Mouse (Mus musculus) CH12.LX (cell line): ENCODE results near the gene Pou5f1. TPM values are rescaled to one million over a fixed set of nuclear protein-coding genes. Genes with fewer than 3 reads are reported as not detected.

Source experiments
- DNase-seq: peaks from one replicate; pipeline ENCODE4 v3.0.0-alpha.2; 2013; ENCODE audit errors: extremely low read depth
- H3K27ac ChIP-seq: 2 replicates; pipeline ENCODE4 v1.5.1; 2012; ENCODE audit warnings: low read depth, mild to moderate bottlenecking, control low read depth, moderate library complexity; ENCODE audit not compliant: insufficient read depth
- H3K27me3 ChIP-seq: replicated peaks from 2 replicates; pipeline ENCODE3; 2012; ENCODE audit warnings: inconsistent platforms
- H3K36me3 ChIP-seq, 2 experiments: replicated peaks in 1 of 2; 2 replicates each; pipeline versions ENCODE3 to v1.6.1; 2012; ENCODE audit warnings: inconsistent platforms in 1 of 2, low read length in 1 of 2, mild to moderate bottlenecking in 1 of 2, mixed read lengths in 1 of 2, moderate library complexity in 1 of 2; ENCODE audit not compliant: control insufficient read depth in 1 of 2, insufficient read depth in 1 of 2
- H3K4me1 ChIP-seq, 2 experiments: 2 replicates each; pipeline ENCODE4 v1.6.1; 2012; ENCODE audit warnings: inconsistent platforms in 1 of 2, moderate library complexity in 1 of 2; ENCODE audit not compliant: insufficient read depth in 2 of 2, control insufficient read depth in 1 of 2
- H3K4me2 ChIP-seq: 2 replicates; pipeline ENCODE4 v1.6.1; 2012; ENCODE audit warnings: low read depth, mild to moderate bottlenecking, control low read depth; ENCODE audit not compliant: poor library complexity, insufficient read depth, severe bottlenecking
- H3K4me3 ChIP-seq, 3 experiments: fragments of 150-350 bp in 1 of 3; sonication (generic) in 1 of 3; replicated peaks in 1 of 3; 2 replicates each; pipeline versions ENCODE3 to v1.5.1; 2011 to 2012; ENCODE audit warnings: low read depth in 2 of 3, low read length in 2 of 3, mild to moderate bottlenecking in 2 of 3, moderate library complexity in 2 of 3, control low read depth in 1 of 3, improper control_type of control experiment in 1 of 3, inconsistent platforms in 1 of 3, mixed read lengths in 1 of 3; ENCODE audit not compliant: poor library complexity in 1 of 3
- H3K79me2 ChIP-seq: replicated peaks from 2 replicates; pipeline ENCODE4 v1.6.1; 2012; ENCODE audit warnings: mild to moderate bottlenecking, moderate library complexity; ENCODE audit not compliant: control insufficient read depth, poor library complexity, insufficient read depth, severe bottlenecking; ENCODE audit errors: extremely low read depth
- H3K9ac ChIP-seq: 2 replicates; pipeline ENCODE4 v1.6.1; 2012; ENCODE audit warnings: low read depth, mild to moderate bottlenecking, control low read depth, moderate library complexity; ENCODE audit not compliant: insufficient read depth
- H3K9me3 ChIP-seq: replicated peaks from 2 replicates; pipeline ENCODE3; 2012; ENCODE audit warnings: low read length, inconsistent platforms, mixed read lengths
- CHD1 ChIP-seq: IDR thresholded peaks from 2 replicates; pipeline ENCODE4 v1.6.1; 2012; ENCODE audit warnings: low read depth, low read length, improper control_type of control experiment, inconsistent platforms
- CHD2 ChIP-seq: IDR thresholded peaks from 2 replicates; pipeline ENCODE4 v1.6.1; 2011; ENCODE audit warnings: low read length, improper control_type of control experiment
- CTCF ChIP-seq, 2 experiments: IDR thresholded peaks in 1 of 2; conservative IDR thresholded peaks in 1 of 2; 2 replicates each; pipeline ENCODE4 v1.5.1; 2011 to 2012; ENCODE audit warnings: low read depth in 2 of 2, low read length in 2 of 2, improper control_type of control experiment in 1 of 2, inconsistent platforms in 1 of 2, mild to moderate bottlenecking in 1 of 2, moderate library complexity in 1 of 2
- E2F4 ChIP-seq: IDR thresholded peaks from 2 replicates; pipeline ENCODE4 v1.6.1; 2011; ENCODE audit warnings: low read depth, low read length, improper control_type of control experiment; ENCODE audit not compliant: insufficient replicate concordance
- ELF1 ChIP-seq: IDR thresholded peaks from 2 replicates; pipeline ENCODE4 v1.6.1; 2014; ENCODE audit warnings: low read depth, mild to moderate bottlenecking, inconsistent platforms, low read length, improper control_type of control experiment
- EP300 ChIP-seq: IDR thresholded peaks from 2 replicates; pipeline ENCODE4 v1.6.1; 2011; ENCODE audit warnings: low read length, improper control_type of control experiment
- ETS1 ChIP-seq: conservative IDR thresholded peaks from 2 replicates; pipeline ENCODE4 v1.6.1; 2012; ENCODE audit warnings: low read depth, mild to moderate bottlenecking, inconsistent platforms, low read length, improper control_type of control experiment, moderate library complexity
- GABPA ChIP-seq: IDR thresholded peaks from 2 replicates; pipeline ENCODE4 v1.6.1; 2012; ENCODE audit warnings: low read depth, low read length, improper control_type of control experiment, inconsistent platforms; ENCODE audit not compliant: insufficient replicate concordance
- HCFC1 ChIP-seq: IDR thresholded peaks from 2 replicates; pipeline ENCODE4 v1.6.1; 2012; ENCODE audit warnings: low read depth, mild to moderate bottlenecking, inconsistent platforms, low read length, improper control_type of control experiment
- KAT2A ChIP-seq: IDR thresholded peaks from 2 replicates; pipeline ENCODE4 v1.6.1; 2012; ENCODE audit warnings: low read length, improper control_type of control experiment, inconsistent platforms; ENCODE audit not compliant: insufficient replicate concordance
- MAFK ChIP-seq: IDR thresholded peaks from 2 replicates; pipeline ENCODE4 v1.6.1; 2011; ENCODE audit warnings: low read length, improper control_type of control experiment; ENCODE audit not compliant: insufficient replicate concordance
- MAX ChIP-seq: IDR thresholded peaks from 2 replicates; pipeline ENCODE4 v1.6.1; 2011; ENCODE audit warnings: low read length, improper control_type of control experiment
- MEF2A ChIP-seq: IDR thresholded peaks from 2 replicates; pipeline ENCODE4 v1.6.1; 2014; ENCODE audit warnings: low read depth, mild to moderate bottlenecking, inconsistent platforms, low read length, improper control_type of control experiment, borderline replicate concordance
- MXI1 ChIP-seq: IDR thresholded peaks from 2 replicates; pipeline ENCODE4 v1.6.1; 2011; ENCODE audit warnings: mild to moderate bottlenecking, low read depth, low read length, improper control_type of control experiment
- NELFE ChIP-seq: IDR thresholded peaks from 2 replicates; pipeline ENCODE4 v1.6.1; 2011; ENCODE audit warnings: low read depth, low read length, improper control_type of control experiment
- NRF1 ChIP-seq: IDR thresholded peaks from 2 replicates; pipeline ENCODE4 v1.6.1; 2014; ENCODE audit warnings: low read depth, mild to moderate bottlenecking, inconsistent platforms, low read length, improper control_type of control experiment, moderate library complexity
- POLR2A ChIP-seq: IDR thresholded peaks from 2 replicates; pipeline ENCODE4 v1.6.1; 2011; ENCODE audit warnings: low read depth, mild to moderate bottlenecking, improper control_type of control experiment, low read length
- POLR2AphosphoS2 ChIP-seq: IDR thresholded peaks from 2 replicates; pipeline ENCODE4 v1.6.1; 2011; ENCODE audit warnings: low read depth, low read length, improper control_type of control experiment
- RAD21 ChIP-seq: IDR thresholded peaks from 2 replicates; pipeline ENCODE4 v1.6.1; 2011; ENCODE audit warnings: low read depth, mild to moderate bottlenecking, low read length, improper control_type of control experiment, moderate library complexity
- RCOR1 ChIP-seq: conservative IDR thresholded peaks from 2 replicates; pipeline ENCODE4 v1.6.1; 2012; ENCODE audit warnings: low read depth, mild to moderate bottlenecking, inconsistent platforms, low read length, improper control_type of control experiment
- SIN3A ChIP-seq: IDR thresholded peaks from 2 replicates; pipeline ENCODE4 v1.6.1; 2012; ENCODE audit warnings: low read length, improper control_type of control experiment, inconsistent platforms
- SMC3 ChIP-seq: IDR thresholded peaks from 2 replicates; pipeline ENCODE4 v1.6.1; 2011; ENCODE audit warnings: low read depth, low read length, improper control_type of control experiment
- TBP ChIP-seq: conservative IDR thresholded peaks from 2 replicates; pipeline ENCODE4 v1.6.1; 2011; ENCODE audit warnings: low read depth, low read length, improper control_type of control experiment
- UBTF ChIP-seq: IDR thresholded peaks from 2 replicates; pipeline ENCODE4 v1.6.1; 2012; ENCODE audit warnings: low read depth, mild to moderate bottlenecking, inconsistent platforms, low read length, improper control_type of control experiment, moderate library complexity
- USF1 ChIP-seq: IDR thresholded peaks from 2 replicates; pipeline ENCODE4 v1.6.1; 2014; ENCODE audit warnings: low read depth, mild to moderate bottlenecking, inconsistent platforms, low read length, improper control_type of control experiment
- ZC3H11A ChIP-seq: IDR thresholded peaks from 2 replicates; pipeline ENCODE4 v1.6.1; 2012; ENCODE audit warnings: low read depth, mild to moderate bottlenecking, inconsistent platforms, low read length, improper control_type of control experiment
- ZMIZ1 ChIP-seq: IDR thresholded peaks from 2 replicates; pipeline ENCODE4 v1.6.1; 2012; ENCODE audit warnings: low read depth, mild to moderate bottlenecking, inconsistent platforms, low read length, improper control_type of control experiment
- ZNF384 ChIP-seq: IDR thresholded peaks from 2 replicates; pipeline ENCODE4 v1.6.1; 2012; ENCODE audit warnings: low read depth, low read length, improper control_type of control experiment, inconsistent platforms
- dilution Hi-C: fragments of 300-500 bp; cut with MboI; formaldehyde crosslinking; loops from 2 replicates; pipeline ENCODE4 v1.14.3; 2020; ENCODE audit warnings: low sequenced_read_pairs; ENCODE audit not compliant: extremely low pct_unique_long_range_greater_than_20kb, extremely low pct_ligation_motif_present
- in situ Hi-C: fragments of 300-500 bp; cut with MboI; formaldehyde crosslinking; loops from 3 replicates; pipeline ENCODE4 v1.14.3; 2019; ENCODE audit warnings: low sequenced_read_pairs, low pct_ligation_motif_present, low pct_unique_long_range_greater_than_20kb, mixed read lengths
- polyA plus RNA-seq: library from polyadenylated mRNA; unstranded; fragments of >175 nt; gene quantifications from 2 replicates; pipeline ENCODE4 v1.2.1, GENCODE M21; 2012; ENCODE audit warnings: low read depth; ENCODE audit not compliant: insufficient read length
- total RNA-seq, 2 experiments: library from RNA; depleted of rRNA; stranded (reverse); fragments of 300-350 nt in 1 of 2; fragments of >200 nt in 1 of 2; gene quantifications; 2 replicates each; pipeline ENCODE4 v1.2.3; 2012 to 2014

Gene Pou5f1
- total and polyA plus RNA-seq, 3 experiments, result 0.13 TPM; not detected in 2

- Histone ChIP-seq H3K79me2 (peaks cover 5% of the 10 kb centered on the region; the same call in 1 of the 2 replicates), H3K4me1 (peaks cover 7 to 41% of the 10 kb centered on the region in 2 experiments; a peak in 3 of 4 replicates), H3K36me3 (peaks cover 11 to 46% of the 10 kb centered on the region in 2 experiments), H3K4me3 (peak overlapping the region; percentile 68 to 72 (median 71)), H3K9me3 (no peaks in the 10 kb centered on the region), H3K27me3 (no peaks in the 10 kb centered on the region), H3K27ac (no peak overlapping the region), H3K9ac (peak overlapping the region; percentile 71), H3K4me2 (peak overlapping the region; percentile 77)
- TF ChIP-seq ELF1 (no peak), NELFE (no peak), MAFK (no peak), ETS1 (no peak), CHD1 (no peak), SMC3 (no peak), RCOR1 (no peak), ZC3H11A (no peak)
- DNase-seq, result peak; percentile 43
- dilution Hi-C loops (no loop called here), in situ Hi-C loops (loop anchor here (5.0 kb wide), 1 partner anchor 36 kb away; the partner anchor contains the start of gene Cdsn)
Observed at GRCm38 (mm10) chr17:35515911-35516640, 10.3 kb downstream of the Pou5f1 start.

GRCm38 (mm10) chr17:35516652-35517500, 11.1 kb downstream of the Pou5f1 start, which contains the start of the genes Tcf19 and Cchcr1:
Tcf19 (minus strand) TSS chr17:35516824.
Cchcr1 (plus strand) TSS chr17:35517100.
- H3K27ac ChIP-seq, result no peak within 1 kb of the TSS
- H3K4me3 ChIP-seq, result peak within 1 kb of the TSS; percentile 68 to 72 (median 71)
- peaks cover 5% of the 10 kb centered on the region; the same call in 1 of the 2 replicates for H3K79me2 ChIP-seq
- no peaks in the 10 kb centered on the region for H3K27me3 ChIP-seq
- peak within 1 kb of the TSS; percentile 77 for H3K9ac ChIP-seq
- H3K9me3 ChIP-seq, result no peaks in the 10 kb centered on the region
- dilution Hi-C loops, result no loop called here
- peaks cover 7 to 41% of the 10 kb centered on the region in 2 experiments; a peak in 3 of 4 replicates for H3K4me1 ChIP-seq
- DNase-seq, result peak; percentile 98
- in situ Hi-C loops, result loop anchor here (5.0 kb wide), 1 partner anchor 35 kb away; the partner anchor contains the start of gene Cdsn
- peaks cover 11 to 51% of the 10 kb centered on the region in 2 experiments for H3K36me3 ChIP-seq
- H3K4me2 ChIP-seq, result peak within 1 kb of the TSS; percentile 77
- peak; percentile 97 for TF ChIP-seq E2F4
- TF ChIP-seq SIN3A, result peak; percentile 92
- peak; percentile 83 for TF ChIP-seq MXI1
- TF ChIP-seq RAD21, result no peak
- peak; percentile 85 for TF ChIP-seq NRF1
- TF ChIP-seq ETS1, result peak; percentile 13; the same call in 1 of the 2 replicates
- TF ChIP-seq USF1, result no peak
- no peak for TF ChIP-seq ZNF384
- TF ChIP-seq GABPA, result no peak
- peak; percentile 76; the same call in 1 of the 2 replicates for TF ChIP-seq ZMIZ1
- TF ChIP-seq RCOR1, result no peak
- TF ChIP-seq EP300, result no peak
- peak; percentile 97 for TF ChIP-seq CHD2
- no peak for TF ChIP-seq CTCF (conservative IDR thresholded peaks at IDR 0.05 in 1 of 2, IDR thresholded peaks at IDR 0.05 in 1 of 2; ENCODE audit: low read depth in 2 of 2, low read length in 2 of 2)
- TF ChIP-seq ELF1, result peak; percentile 94
- peak; percentile 64; the same call in 1 of the 2 replicates for TF ChIP-seq MAX
- no peak for TF ChIP-seq SMC3
- TF ChIP-seq HCFC1, result peak; percentile 71
- TF ChIP-seq UBTF, result no peak
- TF ChIP-seq KAT2A, result peak; percentile 87; the same call in 1 of the 2 replicates
- TF ChIP-seq POLR2AphosphoS2, result peak; percentile 62; the same call in 1 of the 2 replicates
- peak; percentile 72 for TF ChIP-seq POLR2A
- TF ChIP-seq MEF2A, result peak; percentile 36; the same call in 1 of the 2 replicates
- TF ChIP-seq NELFE, result peak; percentile 53; the same call in 1 of the 2 replicates
- no peak for TF ChIP-seq TBP
